ENCODE assay signal across 5 mouse cellular contexts in the genomic region with DNA sequence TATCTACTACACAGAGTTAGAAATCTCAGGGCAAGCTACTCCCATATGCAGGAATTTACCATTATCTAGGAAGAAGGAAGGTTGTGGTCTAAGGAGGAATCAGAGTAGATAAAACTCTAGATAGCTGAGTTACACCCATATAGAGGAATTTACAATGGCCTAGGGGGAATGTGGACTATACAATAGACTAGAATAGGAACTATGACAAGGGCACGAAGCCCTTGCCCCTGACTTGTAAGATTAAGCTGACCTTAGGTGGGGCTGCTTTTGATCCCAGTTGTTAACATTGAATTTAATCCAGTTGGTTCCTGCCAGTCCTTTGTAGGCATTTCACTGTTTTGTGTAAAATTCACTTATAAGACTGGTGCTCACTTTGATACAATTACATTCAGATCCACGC.
DNase-seq lines count a peak whose midpoint lies in the region; ATAC-seq and TF ChIP-seq lines count a peak whose summit lies in the region.
"Not testable (repeated sequence)": the region's sequence is repeated elsewhere in the genome, so short reads cannot be mapped to it uniquely, and the experiment has no call there.

No protein-coding gene starts in this region.

- not testable (repeated sequence) for ATAC-seq in hindbrain, embryonic 14.5 days (ENCODE audit: low FRiP score)

- 77% methylated on average over 2 of the region's 2 CpGs for WGBS in hindbrain, embryonic 14.5 days

- H3K27me3 ChIP-seq in ES-Bruce4 (ENCODE audit: control insufficient read depth, insufficient read depth, low read length, poor library complexity, severe bottlenecking); hindbrain, embryonic 14.5 days (ENCODE audit: control insufficient read depth, insufficient read depth, low read length): not testable (repeated sequence)

- DNase-seq in ES-CJ7 (ENCODE audit: low read depth, low spot score) (peak; percentile 43), R1 (ENCODE audit: low read depth, low spot score) (peak; percentile 66), ZHBTc4 (ENCODE audit: low read depth, low spot score) (peak; percentile 73)
- peak; percentile 10 for DNase-seq in hindbrain, embryonic 14.5 days (ENCODE audit: low spot score)

- H3K9me3 ChIP-seq in ES-Bruce4 (replicated peaks; ENCODE audit: control insufficient read depth, insufficient read depth, low read length, poor library complexity, severe bottlenecking); hindbrain, embryonic 14.5 days (ENCODE audit: control insufficient read depth, low read length): not testable (repeated sequence)

- H3K4me3 ChIP-seq in ES-Bruce4 (ENCODE audit: low read depth, low read length); hindbrain, embryonic 14.5 days (replicated peaks; ENCODE audit: low read length): not testable (repeated sequence)

- not testable (repeated sequence) for TF ChIP-seq POLR2A in ES-Bruce4 (IDR thresholded peaks at IDR 0.05; ENCODE audit: insufficient read depth, low read length)

- H3K4me1 ChIP-seq in ES-Bruce4 (ENCODE audit: control insufficient read depth, insufficient read depth, low read length); hindbrain, embryonic 14.5 days (replicated peaks; ENCODE audit: control insufficient read depth, insufficient read depth, low read length): not testable (repeated sequence)

- not testable (repeated sequence) for TF ChIP-seq CTCF in ES-Bruce4 (IDR thresholded peaks at IDR 0.05; ENCODE audit: low read depth, low read length)

- H3K4me2 ChIP-seq in hindbrain, embryonic 14.5 days (replicated peaks) = not testable (repeated sequence)

- peak overlapping the region; percentile 79 for H3K27ac ChIP-seq in ES-Bruce4 (ENCODE audit: insufficient read depth, low read length)
- H3K27ac ChIP-seq in hindbrain, embryonic 14.5 days = not testable (repeated sequence)

- H3K36me3 ChIP-seq in ES-Bruce4 (ENCODE audit: control insufficient read depth, insufficient read depth, low read length, poor library complexity, severe bottlenecking); hindbrain, embryonic 14.5 days (replicated peaks; ENCODE audit: control insufficient read depth, insufficient read depth): not testable (repeated sequence)

- TF ChIP-seq EP300 in ES-Bruce4 (IDR thresholded peaks at IDR 0.05; ENCODE audit: insufficient read depth, low read depth, low read length) = not testable (repeated sequence)

- not testable (repeated sequence) for H3K9ac ChIP-seq in ES-Bruce4 (ENCODE audit: low read depth, poor library complexity, severe bottlenecking); hindbrain, embryonic 14.5 days

Comparison
In these comparisons a context has a peak if more than half of its experiments do, and no peak if none do; other contexts are left out.
1. DNase-seq: peak in every context shown above with its lines; median percentile 73 in ZHBTc4; 66 in R1; 43 in ES-CJ7; 10 in hindbrain, embryonic 14.5 days.